Mouse (Mus musculus) bone marrow macrophage, adult 2 months (primary cell): Measurements from ENCODE around the gene Sdhaf2.

Experiments
- CTCF ChIP-seq: IDR thresholded peaks from 2 replicates; pipeline ENCODE4 v1.5.1; 2012; ENCODE audit warnings: low read depth, mild to moderate bottlenecking, low read length, moderate library complexity
- POLR2A ChIP-seq: IDR thresholded peaks from 2 replicates; pipeline ENCODE4 v1.6.1; 2012; ENCODE audit warnings: mild to moderate bottlenecking, low read depth, low read length, borderline replicate concordance

GRCm38 (mm10) chr19:10557430-10557829 lies 31.5 kb upstream of the Sdhaf2 start:
- TF ChIP-seq CTCF (no peak), POLR2A (no peak)
